Mouse (Mus musculus): Measurements from ENCODE around the gene Riok1. TPM values are rescaled to one million over a fixed set of nuclear protein-coding genes. Genes with fewer than 3 reads are reported as not detected.

Riok1 gene
- 14.6 and 18.2 TPM in 2 replicates for polyA plus RNA-seq (2012; rRNA removed)

GRCm38 (mm10) chr13:38036343-38037043 is at the start of gene Riok1:
Riok1 (plus strand) TSS chr13:38036995.
- DNase-seq (ENCODE audit: low read depth) = no peak

DNA sequence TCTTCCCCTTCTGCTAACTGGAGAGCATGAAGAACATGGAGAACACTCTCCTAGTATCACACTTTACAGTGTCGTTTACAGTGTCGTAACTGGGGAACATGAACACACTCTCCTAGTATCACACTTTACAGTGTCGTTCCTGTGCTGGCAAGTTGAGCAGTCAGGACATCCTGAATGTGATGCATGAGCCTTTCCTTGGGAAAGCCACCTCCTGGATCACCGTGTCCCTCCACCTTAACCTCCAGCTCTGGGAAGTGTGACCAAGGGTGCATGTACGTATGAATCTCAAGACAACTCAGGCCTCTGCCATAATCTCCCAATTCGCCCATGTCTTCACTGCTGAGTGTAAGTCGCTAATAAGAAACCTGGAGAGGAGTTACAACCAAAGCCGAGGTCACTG is 47.1 kb upstream of the Riok1 start:
- no peak for DNase-seq (ENCODE audit: low read depth)

DNA sequence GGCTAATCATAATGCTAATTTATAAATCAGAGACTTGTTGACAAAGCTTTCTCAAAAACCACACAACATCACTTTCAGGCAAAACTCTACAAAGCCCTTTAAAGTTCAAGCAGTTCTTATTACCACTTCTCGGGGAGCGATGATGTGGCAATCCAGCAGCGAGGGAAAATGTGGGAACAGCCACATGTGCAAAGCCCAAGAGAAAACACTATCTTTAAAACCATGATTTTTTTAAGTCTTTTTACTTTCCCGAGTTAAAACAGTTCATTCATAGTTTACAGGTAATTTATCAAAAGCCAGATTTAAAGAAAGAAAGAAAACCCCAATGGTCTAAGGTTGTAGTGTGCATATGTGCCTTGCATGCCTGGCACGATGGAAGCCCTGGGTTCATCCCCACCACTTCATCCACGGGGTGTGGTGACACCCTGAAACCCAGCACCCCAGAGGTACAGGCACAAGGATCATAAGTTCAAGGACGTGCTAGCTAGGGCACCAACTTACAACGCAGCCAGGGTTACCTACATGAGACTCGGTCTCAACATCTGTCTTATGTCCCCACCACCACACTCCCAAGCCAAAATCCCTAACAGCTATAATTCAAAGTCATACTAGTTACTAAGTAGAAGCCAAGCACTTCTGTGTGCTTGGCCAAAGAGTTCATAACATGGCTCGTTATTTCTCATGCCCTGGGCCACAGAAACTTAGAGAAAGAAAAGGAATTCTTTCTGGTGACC is 44.0 kb upstream of the Riok1 start:
- DNase-seq (ENCODE audit: low read depth) = no peak

DNA sequence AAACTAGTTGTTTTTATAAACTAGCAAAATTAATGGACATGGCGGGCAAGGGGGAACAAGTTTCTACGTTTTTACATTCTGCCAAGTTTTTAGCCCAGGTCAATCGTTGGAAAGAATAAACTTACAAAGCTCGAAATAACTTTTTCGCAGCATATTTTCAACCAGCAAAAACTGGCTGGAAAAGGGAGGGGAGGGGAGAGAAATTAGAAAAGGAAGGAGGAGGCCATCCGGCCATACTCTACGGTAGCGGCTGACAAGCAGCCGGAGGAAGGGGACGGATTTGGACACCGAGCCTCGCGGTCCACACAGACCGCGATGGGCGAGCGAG is 43.5 kb upstream of the Riok1 start:
- no peak for DNase-seq (ENCODE audit: low read depth)

GRCm38 (mm10) chr13:37993704-37994404 is 42.9 kb upstream of the Riok1 start, which contains the start of gene Ssr1:
Ssr1 (minus strand) TSS chr13:37994217.
- DNase-seq (ENCODE audit: low read depth) = no peak

GRCm38 (mm10) chr13:37994405-37994749 is 42.4 kb upstream of the Riok1 start:
- DNase-seq (ENCODE audit: low read depth) = no peak

GRCm38 (mm10) chr13:37999713-38000112 is 37.1 kb upstream of the Riok1 start:
- DNase-seq (ENCODE audit: low read depth) = no peak

DNA sequence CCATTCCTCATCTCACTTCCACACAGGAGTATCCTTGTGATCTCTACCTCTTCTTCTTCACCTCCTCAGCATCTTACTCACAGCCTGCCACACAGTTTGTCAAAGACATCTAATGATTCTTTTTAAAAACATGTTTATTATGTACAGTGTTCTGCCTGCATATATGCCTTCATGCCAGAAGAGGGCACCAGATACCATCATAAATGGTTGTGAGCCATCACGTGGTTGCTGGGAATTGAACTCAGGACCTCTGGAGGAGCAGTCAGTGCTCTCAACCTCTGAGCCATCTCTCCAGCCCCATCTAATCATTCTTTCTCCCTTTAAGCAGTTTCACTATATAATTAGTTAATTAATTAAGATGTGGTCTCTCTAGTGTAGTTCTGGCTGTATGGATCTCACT is 34.3 kb upstream of the Riok1 start:
- no peak for DNase-seq (ENCODE audit: low read depth)

DNA sequence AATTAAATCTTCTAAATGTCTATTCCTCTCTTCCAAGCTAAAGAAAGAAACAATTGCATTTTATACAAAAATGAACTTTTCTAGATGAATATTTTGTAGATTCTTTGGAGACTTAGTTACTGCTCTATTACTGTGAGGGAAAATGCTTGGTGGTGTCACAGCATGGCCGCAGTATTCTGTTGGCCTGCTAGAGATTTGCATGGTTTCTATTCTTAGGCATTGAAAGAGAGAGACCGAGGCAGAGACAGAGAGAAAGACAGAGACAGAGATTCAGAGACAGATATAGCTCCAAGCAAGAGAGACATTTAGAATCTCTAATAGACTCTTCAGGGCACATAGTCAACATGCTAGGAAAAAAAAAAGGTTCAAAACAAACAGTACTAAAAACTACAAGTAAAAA is 28.8 kb upstream of the Riok1 start:
- no peak for DNase-seq (ENCODE audit: low read depth)

- DNase-seq (ENCODE audit: low read depth) = no peak
Measured at GRCm38 (mm10) chr13:38009721-38010408, 26.9 kb upstream of the Riok1 start.

DNA sequence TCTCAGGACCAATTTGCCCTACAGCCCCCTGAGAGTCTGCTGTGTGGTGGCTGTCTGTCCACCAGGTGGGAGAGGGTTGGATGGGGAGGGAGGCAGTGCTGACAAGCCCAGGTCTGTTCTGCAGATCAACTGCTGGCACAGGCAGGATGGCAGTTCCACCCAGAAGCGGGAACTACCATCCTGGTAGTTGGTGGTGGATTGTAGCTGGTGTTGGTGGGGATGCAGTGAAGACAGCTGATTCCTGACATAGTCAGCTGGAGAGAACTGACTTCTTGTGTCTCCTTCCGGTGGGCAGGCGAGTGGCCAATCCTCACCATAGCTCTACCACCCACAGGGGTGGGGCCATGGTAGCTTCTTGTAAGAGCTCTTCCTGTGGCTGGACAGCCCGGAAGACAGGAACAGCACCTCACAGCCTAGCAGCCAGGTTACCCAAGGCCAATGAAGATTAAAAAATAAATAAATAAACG is 26.3 kb upstream of the Riok1 start:
- DNase-seq (ENCODE audit: low read depth) = no peak

DNA sequence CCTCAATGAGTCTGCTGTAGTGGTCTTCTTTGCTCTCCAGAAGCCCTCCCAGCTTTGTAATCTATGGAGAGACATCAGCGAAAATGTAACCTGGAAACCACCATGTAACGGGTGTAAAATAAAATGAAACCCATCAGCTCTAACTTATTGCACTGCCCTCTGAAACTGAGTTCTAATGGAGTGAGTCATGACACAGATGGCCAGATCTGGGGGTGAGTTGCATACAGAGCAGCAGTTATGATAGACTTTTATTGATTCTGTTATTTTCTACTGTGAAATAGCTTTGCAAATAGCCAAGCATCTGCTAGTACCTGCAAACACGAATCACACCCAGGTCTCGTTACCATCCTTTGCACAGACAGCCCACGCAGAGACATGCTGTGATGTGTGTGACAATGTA is 24.4 kb upstream of the Riok1 start:
- no peak for DNase-seq (ENCODE audit: low read depth)

GRCm38 (mm10) chr13:38015591-38015990 is 21.2 kb upstream of the Riok1 start:
- no peak for DNase-seq (ENCODE audit: low read depth)

- no peak for DNase-seq (ENCODE audit: low read depth)
Measured at GRCm38 (mm10) chr13:38018791-38019190, 18.0 kb upstream of the Riok1 start.

DNA sequence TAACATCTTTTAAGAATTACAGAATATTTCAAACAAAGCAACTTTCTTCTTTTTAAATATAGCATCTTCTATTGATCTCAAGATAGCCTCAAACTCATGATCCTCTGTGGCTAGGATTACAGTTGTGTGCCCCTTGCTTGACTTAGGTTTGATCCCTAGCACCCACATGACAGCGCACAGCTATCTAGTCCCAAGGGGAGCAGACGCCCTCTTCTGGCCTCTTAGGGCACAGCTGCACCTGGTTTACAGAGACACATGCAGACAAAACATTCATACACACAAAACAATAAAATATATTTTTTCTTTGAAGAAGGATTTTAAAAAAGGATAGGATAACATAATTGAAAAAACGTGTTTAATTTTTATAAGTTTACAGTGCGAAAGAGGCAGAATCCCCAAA is 10.9 kb upstream of the Riok1 start:
- no peak for DNase-seq (ENCODE audit: low read depth)

GRCm38 (mm10) chr13:38027618-38028248 is 9.1 kb upstream of the Riok1 start:
- DNase-seq (ENCODE audit: low read depth) = no peak

GRCm38 (mm10) chr13:38028407-38028806 is 8.4 kb upstream of the Riok1 start:
- DNase-seq (ENCODE audit: low read depth) = no peak

GRCm38 (mm10) chr13:38037044-38037687 is 371 bp downstream of the Riok1 start, which contains the start of gene Cage1:
Cage1 (minus strand) TSS chr13:38037069.
- DNase-seq (ENCODE audit: low read depth) = peak; percentile 90

DNA sequence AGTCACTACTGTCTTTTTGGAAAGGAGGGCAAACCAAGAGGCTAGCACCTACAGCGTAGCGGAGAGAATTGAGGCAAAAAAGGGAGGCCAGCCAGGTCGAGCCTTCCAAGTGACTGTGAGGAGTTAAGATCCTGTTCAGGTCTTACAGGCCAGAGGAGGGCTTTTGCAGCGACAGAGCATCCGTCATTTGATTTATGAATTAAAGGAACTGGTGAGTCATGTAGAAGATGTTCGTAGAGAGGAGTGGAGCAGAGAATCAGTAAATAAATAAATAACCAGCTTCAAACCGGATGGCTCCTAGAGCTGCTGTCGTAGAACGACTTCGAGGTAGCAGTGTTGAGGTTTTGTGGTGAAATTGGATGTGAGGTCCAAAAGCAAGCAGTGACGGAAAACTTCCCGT is 1.0 kb downstream of the Riok1 start:
- no peak for DNase-seq (ENCODE audit: low read depth)

DNA sequence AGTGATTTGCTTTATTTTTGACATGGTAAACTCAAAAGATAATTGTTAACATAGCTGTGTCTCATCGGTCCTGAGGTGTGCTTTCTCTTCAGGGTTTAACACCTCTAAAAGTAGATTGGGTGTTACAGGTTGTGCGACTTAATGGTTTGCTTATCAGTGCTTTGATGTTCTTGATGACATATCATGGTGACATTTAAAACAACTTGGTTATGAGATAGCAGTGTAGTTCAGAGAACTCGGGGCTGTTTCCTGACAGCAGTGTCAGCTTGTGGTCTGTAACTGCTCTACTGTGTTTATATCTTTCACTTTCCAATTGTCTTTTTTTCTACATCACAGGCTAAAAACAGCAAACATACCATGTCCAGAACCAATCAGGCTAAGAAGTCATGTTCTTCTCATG is 13.1 kb downstream of the Riok1 start:
- DNase-seq (ENCODE audit: low read depth) = no peak

DNA sequence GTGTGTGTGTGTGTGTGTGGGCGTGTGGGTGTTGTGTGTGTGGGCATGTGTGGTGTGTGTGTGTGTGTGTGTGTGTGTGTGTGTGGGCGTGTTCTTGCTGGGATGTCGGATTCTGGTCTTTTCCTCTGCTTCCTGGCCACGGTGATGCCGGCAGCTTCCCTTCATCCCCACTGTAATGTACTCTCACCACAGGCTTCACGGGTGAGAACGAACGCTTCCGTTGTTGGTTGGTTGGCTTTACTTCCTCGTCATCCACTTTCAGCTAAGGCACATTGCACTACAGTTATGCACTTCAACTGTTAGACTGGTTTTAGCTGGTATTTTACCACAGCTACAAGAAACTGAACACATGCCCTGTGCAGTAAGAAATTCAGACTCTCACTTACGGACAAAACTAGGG is 25.9 kb downstream of the Riok1 start:
- no peak for DNase-seq (ENCODE audit: low read depth)
